Mouse (Mus musculus): Measurements from ENCODE around the gene Mrs2. TPM values are rescaled to one million over a fixed set of nuclear protein-coding genes. Genes with fewer than 3 reads are reported as not detected.

Mrs2 gene
- polyA plus RNA-seq, 1 experiment from 2014 or later, result 23.3 TPM

Other genes starting within 250 kb of the Mrs2 start
- 25.6 and 27.0 TPM in 2 replicates for gene BC005537, start 218.7 kb downstream of the Mrs2 start, polyA plus RNA-seq (2014; fragmentation: Nextera tagmentation; extraction: Ambion mirVana)
- 103 and 118 TPM in 2 replicates for gene Acot13, start 188.8 kb downstream of the Mrs2 start, polyA plus RNA-seq (2014; fragmentation: Nextera tagmentation; extraction: Ambion mirVana)
- gene Tdp2, start 188.7 kb downstream of the Mrs2 start, polyA plus RNA-seq (2014; fragmentation: Nextera tagmentation; extraction: Ambion mirVana), result 58.9 and 61.1 TPM in 2 replicates
- gene D130043K22Rik, start 175.2 kb downstream of the Mrs2 start, polyA plus RNA-seq (2014; fragmentation: Nextera tagmentation; extraction: Ambion mirVana), result 0.74 and 0.98 TPM in 2 replicates
- 10.3 and 11.5 TPM in 2 replicates for gene Aldh5a1, start 82.7 kb downstream of the Mrs2 start, polyA plus RNA-seq (2014; fragmentation: Nextera tagmentation; extraction: Ambion mirVana)
- 2.5 and 3.0 TPM in 2 replicates for gene Gpld1, start 77.2 kb downstream of the Mrs2 start, polyA plus RNA-seq (2014; fragmentation: Nextera tagmentation; extraction: Ambion mirVana)
- gene Dcdc2a, start 35.6 kb upstream of the Mrs2 start, polyA plus RNA-seq (2014; fragmentation: Nextera tagmentation; extraction: Ambion mirVana), result 0.09 and 0.70 TPM in 2 replicates